Mouse (Mus musculus): Measurements from ENCODE around the gene Drosha.
"Not testable (repeated sequence)": the region's sequence is repeated elsewhere in the genome, so short reads cannot be mapped to it uniquely, and the experiment has no call there.

DNA sequence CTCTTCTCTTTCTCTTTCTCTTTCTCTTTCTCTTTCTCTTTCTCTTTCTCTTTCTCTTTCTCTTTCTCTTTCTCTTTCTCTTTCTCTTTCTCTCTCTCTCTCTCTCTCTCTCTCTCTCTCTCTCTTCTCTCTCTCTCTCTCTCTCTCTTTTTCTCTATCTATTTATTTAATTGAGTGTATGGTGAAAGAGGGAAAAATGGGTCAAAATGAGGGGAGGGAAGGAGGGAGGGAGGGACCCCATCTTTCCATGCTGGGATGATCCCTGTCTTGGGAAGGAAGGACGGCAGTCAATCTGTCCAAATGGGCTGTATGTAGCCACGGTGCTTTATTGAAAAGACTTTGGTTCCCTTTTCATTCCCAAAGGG is 23.5 kb upstream of the Drosha start:
- TF ChIP-seq GATA1 (IDR thresholded peaks at IDR 0.05; ENCODE audit: borderline replicate concordance, low read length); FLI1 (IDR thresholded peaks at IDR 0.05; ENCODE audit: low read length): not testable (repeated sequence)
